15 mouse cellular contexts compared by ENCODE assay signal in the genomic region with DNA sequence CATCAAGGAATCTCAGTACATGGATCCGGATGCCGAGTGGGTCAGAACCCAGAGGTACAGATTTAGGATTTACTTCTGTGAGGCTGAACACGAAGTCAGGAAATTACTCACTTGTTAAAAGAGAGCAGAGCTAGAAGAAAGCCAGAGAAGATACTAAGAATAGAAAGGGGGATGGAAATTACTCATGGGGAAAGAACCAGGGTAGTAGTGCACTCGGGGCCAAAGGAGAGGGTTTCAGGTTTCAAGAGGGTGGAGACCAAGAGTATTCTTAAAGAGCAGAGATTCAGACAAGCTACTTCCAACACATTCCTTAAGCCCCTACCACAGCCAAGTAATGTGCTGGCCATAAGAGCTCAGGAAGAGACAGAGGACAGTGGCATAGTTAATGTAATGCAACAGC. TPM values are rescaled to one million over a fixed set of nuclear protein-coding genes. Genes with fewer than 3 reads are reported as not detected.
DNase-seq lines count a peak whose midpoint lies in the region; ATAC-seq and TF ChIP-seq lines count a peak whose summit lies in the region.
"Had no signal": no experiment of that assay in that cellular context is flagged by ENCODE, and none has a peak within 500 bp of the region (broad histone marks: within the 10 kb centered on the region; RNA-seq: fewer than 3 reads in every experiment).

No protein-coding gene starts in this region.

- ATAC-seq in kidney, embryonic 14.5 days (ENCODE audit: low FRiP score, low TSS enrichment), result peak; percentile 64; the same call in 1 of the 2 replicates
- no peak for ATAC-seq in erythroid progenitor cell, adult 5-6 weeks (replicated peaks; ENCODE audit: low FRiP score, poor library complexity, severe bottlenecking)
- ATAC-seq: forebrain, postnatal 0 days had no signal

- no peak overlapping the region for H3K4me2 ChIP-seq in kidney, embryonic 14.5 days (replicated peaks; ENCODE audit: low read depth, low read length)
- H3K4me2 ChIP-seq in CH12.LX (ENCODE audit: insufficient read depth, low read depth, poor library complexity, severe bottlenecking), result peak overlapping the region; percentile 94
- H3K4me2 ChIP-seq: liver, embryonic 15.5 days had no signal

- no peaks in the 10 kb centered on the region for H3K36me3 ChIP-seq in kidney, embryonic 14.5 days (ENCODE audit: control insufficient read depth, insufficient read depth, low read length)
- peaks cover 0 to 5% of the 10 kb centered on the region in 2 experiments for H3K36me3 ChIP-seq in CH12.LX (replicated peaks in 1 of 2; ENCODE audit: control insufficient read depth in 1 of 2, insufficient read depth in 1 of 2, low read length in 1 of 2)
- H3K36me3 ChIP-seq: liver, embryonic 15.5 days had no signal

- H3K27ac ChIP-seq in kidney, embryonic 14.5 days (ENCODE audit: low read depth, low read length), result no peak overlapping the region
- peak overlapping the region; percentile 96 for H3K27ac ChIP-seq in CH12.LX (ENCODE audit: insufficient read depth, low read depth)
- H3K27ac ChIP-seq: liver, embryonic 15.5 days had no signal

- dilution Hi-C loops in CH12.LX (cut with MboI; ENCODE audit: extremely low pct_ligation_motif_present, extremely low pct_unique_long_range_greater_than_20kb, low sequenced_read_pairs), result no loop called here

- TF ChIP-seq EP300 in CH12.LX (IDR thresholded peaks at IDR 0.05; ENCODE audit: low read length), result peak; percentile 91

- H3K27me3 ChIP-seq in kidney, embryonic 14.5 days (ENCODE audit: control insufficient read depth, insufficient read depth, low read length), result no peaks in the 10 kb centered on the region
- no peaks in the 10 kb centered on the region for H3K27me3 ChIP-seq in CH12.LX (replicated peaks)
- H3K27me3 ChIP-seq: liver, embryonic 15.5 days had no signal

- no peak; the same call in 1 of the 2 replicates for TF ChIP-seq RAD21 in CH12.LX (IDR thresholded peaks at IDR 0.05; ENCODE audit: low read depth, low read length)

- H3K79me2 ChIP-seq in CH12.LX (replicated peaks; ENCODE audit: control insufficient read depth, extremely low read depth, insufficient read depth, poor library complexity, severe bottlenecking), result no peaks in the 10 kb centered on the region

- H3K9ac ChIP-seq in kidney, embryonic 14.5 days (ENCODE audit: low read depth, low read length), result no peak overlapping the region
- H3K9ac ChIP-seq in CH12.LX (ENCODE audit: insufficient read depth, low read depth), result peak overlapping the region; percentile 75
- H3K9ac ChIP-seq: forebrain, postnatal 0 days; liver, embryonic 15.5 days had no signal

- TF ChIP-seq CTCF in CH12.LX (conservative IDR thresholded peaks at IDR 0.05 in 1 of 2, IDR thresholded peaks at IDR 0.05 in 1 of 2; ENCODE audit: low read depth in 2 of 2, low read length in 2 of 2), result no peak

- no peaks in the 10 kb centered on the region for H3K4me1 ChIP-seq in kidney, embryonic 14.5 days (ENCODE audit: control insufficient read depth, insufficient read depth, low read length)
- H3K4me1 ChIP-seq in CH12.LX (ENCODE audit: control insufficient read depth in 1 of 2, insufficient read depth in 2 of 2), result peaks cover 11 to 71% of the 10 kb centered on the region in 2 experiments

- no peaks in the 10 kb centered on the region for H3K9me3 ChIP-seq in kidney, embryonic 14.5 days (ENCODE audit: control insufficient read depth, low read length)
- peaks cover under 1% of the 10 kb centered on the region for H3K9me3 ChIP-seq in CH12.LX (replicated peaks; ENCODE audit: low read length)
- H3K9me3 ChIP-seq: liver, embryonic 15.5 days had no signal

- 38% methylated on average over 4 of the region's 4 CpGs for WGBS in kidney, embryonic 14.5 days

- in situ Hi-C loops in CH12.LX (cut with MboI; ENCODE audit: low pct_ligation_motif_present, low pct_unique_long_range_greater_than_20kb, low sequenced_read_pairs), result loop anchor here (5.0 kb wide), 1 partner anchor 44 kb away; a partner anchor contains a TSS

- H3K4me3 ChIP-seq in kidney, embryonic 14.5 days (ENCODE audit: low read length), result no peak overlapping the region
- H3K4me3 ChIP-seq in CH12.LX (replicated peaks in 1 of 3; ENCODE audit: low read depth in 2 of 3, low read length in 2 of 3, poor library complexity in 1 of 3), result peak overlapping the region in 2 of 3 experiments; percentile 8 to 45
- H3K4me3 ChIP-seq: liver, embryonic 15.5 days had no signal

- 0 out of 2 replicates have a peak, but pooled peaks have one; percentile 9 for TF ChIP-seq POLR2A in CH12.LX (IDR thresholded peaks at IDR 0.05; ENCODE audit: low read depth, low read length)

- no peak for DNase-seq in kidney, adult 8-10 months
- DNase-seq in 416B (ENCODE audit: low read depth), result peak; percentile 91
- peak; percentile 90 for DNase-seq in CH12.LX (ENCODE audit: extremely low read depth)
- peak; percentile 12 for DNase-seq in forelimb bud, embryonic 11.5 days (ENCODE audit: low read depth, low spot score)
- DNase-seq in cerebellum, adult 9-11 months, result no peak
- DNase-seq: forebrain, postnatal 0 days; kidney, postnatal 4 days had no signal

TF ChIP-seq in CH12.LX, 34 proteins besides CTCF, POLR2A, EP300 and RAD21:
- TF ChIP-seq BHLHE40 (IDR thresholded peaks at IDR 0.05; ENCODE audit: low read depth, low read length) (peak; percentile 81), MEF2A (IDR thresholded peaks at IDR 0.05; ENCODE audit: borderline replicate concordance, low read depth, low read length) (peak; percentile 99), TBP (conservative IDR thresholded peaks at IDR 0.05; ENCODE audit: low read depth, low read length) (peak; percentile 75), MXI1 (IDR thresholded peaks at IDR 0.05; ENCODE audit: low read depth, low read length) (no peak), MAFK (IDR thresholded peaks at IDR 0.05; ENCODE audit: insufficient replicate concordance, low read length) (no peak), IRF4 (IDR thresholded peaks at IDR 0.05; ENCODE audit: low read depth, low read length) (peak; percentile 97), JUN (IDR thresholded peaks at IDR 0.05; ENCODE audit: insufficient read depth, low read depth, low read length) (peak; percentile 84), ZMIZ1 (IDR thresholded peaks at IDR 0.05; ENCODE audit: low read depth, low read length) (no peak), MYC (IDR thresholded peaks at IDR 0.05; ENCODE audit: low read depth, low read length) (no peak), MAX (IDR thresholded peaks at IDR 0.05; ENCODE audit: low read length) (peak; percentile 2; the same call in 1 of the 2 replicates), NRF1 (IDR thresholded peaks at IDR 0.05; ENCODE audit: low read depth, low read length) (no peak), ZC3H11A (IDR thresholded peaks at IDR 0.05; ENCODE audit: low read depth, low read length) (no peak), PAX5 (IDR thresholded peaks at IDR 0.05; ENCODE audit: low read length) (no peak), ETS1 (conservative IDR thresholded peaks at IDR 0.05; ENCODE audit: low read depth, low read length) (peak; percentile 86), CHD2 (IDR thresholded peaks at IDR 0.05; ENCODE audit: low read length) (0 out of 2 replicates have a peak, but pooled peaks have one; percentile 47), JUND (conservative IDR thresholded peaks at IDR 0.05; ENCODE audit: low read depth, low read length) (peak; percentile 89), CHD1 (IDR thresholded peaks at IDR 0.05; ENCODE audit: low read depth, low read length) (no peak)

RNA-seq across cellular contexts. Expression of a gene that starts 1.0 kb away (rescaled TPM):
- not detected in 2 replicates for polyA plus RNA-seq in kidney, embryonic 14.5 days (2014; fragmentation: Nextera tagmentation; extraction: Ambion mirVana)
- 0.08 and 0.13 TPM in 2 replicates for total RNA-seq in CH12.LX (2012; rRNA removed)
- total RNA-seq in CH12.LX (2014; rRNA removed), result 0.24 and 0.26 TPM in 2 replicates
- polyA plus RNA-seq in CH12.LX (2012; ENCODE audit: insufficient read length, low read depth), result 0.13 and 0.41 TPM in 2 replicates
- total RNA-seq in erythroid progenitor cell, adult 5-6 weeks (2015; ENCODE audit: low replicate concordance), result 1.4 TPM in 1 of 2 replicates, not detected in the other
- 1.7 TPM in 1 of 2 replicates, not detected in the other for total RNA-seq in erythroid progenitor cell, adult 5-6 weeks (2017; ENCODE audit: low replicate concordance)
- total RNA-seq: forebrain, postnatal 0 days; granulocyte monocyte progenitor cell, adult 5-6 weeks; left cerebral cortex, postnatal 10 days; midbrain, postnatal 0 days had no signal
- polyA plus RNA-seq: embryonic facial prominence, embryonic 11.5 days; forebrain, postnatal 0 days; liver, embryonic 15.5 days; midbrain, postnatal 0 days had no signal

RNA-seq across cellular contexts. Expression of a gene that starts 14.1 kb away (rescaled TPM):
- polyA plus RNA-seq in kidney, embryonic 14.5 days (2014; fragmentation: Nextera tagmentation; extraction: Ambion mirVana), result 202 and 246 TPM in 2 replicates
- total RNA-seq in CH12.LX (2012; rRNA removed) (1,479 and 1,509 TPM in 2 replicates), CH12.LX (2014; rRNA removed) (1,782 and 1,954 TPM in 2 replicates)
- 1,919 and 2,234 TPM in 2 replicates for polyA plus RNA-seq in CH12.LX (2012; ENCODE audit: insufficient read length, low read depth)
- total RNA-seq in erythroid progenitor cell, adult 5-6 weeks (2015; ENCODE audit: low replicate concordance), result 1,990 and 2,125 TPM in 2 replicates
- total RNA-seq in erythroid progenitor cell, adult 5-6 weeks (2017; ENCODE audit: low replicate concordance), result 900 and 923 TPM in 2 replicates

RNA-seq across cellular contexts. Expression of a gene that starts 24.4 kb away (rescaled TPM):
- not detected in 2 replicates for polyA plus RNA-seq in kidney, embryonic 14.5 days (2014; fragmentation: Nextera tagmentation; extraction: Ambion mirVana)
- total RNA-seq in CH12.LX (2012; rRNA removed) (not detected in 2 replicates), CH12.LX (2014; rRNA removed) (not detected in 2 replicates)
- not detected in 2 replicates for polyA plus RNA-seq in CH12.LX (2012; ENCODE audit: insufficient read length, low read depth)
- total RNA-seq in erythroid progenitor cell, adult 5-6 weeks (2015; ENCODE audit: low replicate concordance), result not detected in 2 replicates
- not detected in 2 replicates for total RNA-seq in erythroid progenitor cell, adult 5-6 weeks (2017; ENCODE audit: low replicate concordance)
- total RNA-seq: forebrain, postnatal 0 days; granulocyte monocyte progenitor cell, adult 5-6 weeks had no signal
- polyA plus RNA-seq: forebrain, postnatal 0 days had no signal

RNA-seq across cellular contexts. Expression of a gene that starts 24.5 kb away (rescaled TPM):
- not detected in 2 replicates for polyA plus RNA-seq in kidney, embryonic 14.5 days (2014; fragmentation: Nextera tagmentation; extraction: Ambion mirVana)
- not detected in 2 replicates for total RNA-seq in CH12.LX (2012; rRNA removed)
- total RNA-seq in CH12.LX (2014; rRNA removed), result not detected in 2 replicates
- not detected in 2 replicates for polyA plus RNA-seq in CH12.LX (2012; ENCODE audit: insufficient read length, low read depth)
- total RNA-seq in erythroid progenitor cell, adult 5-6 weeks (2015; ENCODE audit: low replicate concordance), result not detected in 2 replicates
- total RNA-seq in erythroid progenitor cell, adult 5-6 weeks (2017; ENCODE audit: low replicate concordance), result not detected in 2 replicates
- total RNA-seq: forebrain, postnatal 0 days; granulocyte monocyte progenitor cell, adult 5-6 weeks; left cerebral cortex, postnatal 10 days; midbrain, postnatal 0 days had no signal
- polyA plus RNA-seq: embryonic facial prominence, embryonic 11.5 days; forebrain, postnatal 0 days; liver, embryonic 15.5 days; midbrain, postnatal 0 days; thymus, postnatal 0 days had no signal

RNA-seq across cellular contexts. Expression of a gene that starts 43.4 kb away (rescaled TPM):
- polyA plus RNA-seq in kidney, embryonic 14.5 days (2014; fragmentation: Nextera tagmentation; extraction: Ambion mirVana), result 6.0 and 12.8 TPM in 2 replicates
- total RNA-seq in CH12.LX (2012; rRNA removed) (9.7 and 11.4 TPM in 2 replicates), CH12.LX (2014; rRNA removed) (6.0 and 7.5 TPM in 2 replicates)
- polyA plus RNA-seq in CH12.LX (2012; ENCODE audit: insufficient read length, low read depth), result 9.6 and 10.7 TPM in 2 replicates
- 3.2 and 5.0 TPM in 2 replicates for total RNA-seq in erythroid progenitor cell, adult 5-6 weeks (2015; ENCODE audit: low replicate concordance)
- total RNA-seq in erythroid progenitor cell, adult 5-6 weeks (2017; ENCODE audit: low replicate concordance), result 6.1 and 6.2 TPM in 2 replicates

Comparison
In these comparisons a context has a peak if more than half of its experiments do, and no peak if none do; other contexts are left out.
1. DNase-seq: peak in 416B (single experiment), CH12.LX (single experiment) and forelimb bud, embryonic 11.5 days (single experiment); none in kidney, adult 8-10 months (0 of 2) and cerebellum, adult 9-11 months (single experiment).